Mouse (Mus musculus) right cerebral cortex, adult 18-20 months (tissue): Measurements from ENCODE around the gene Pld2.

Experiments
- DNase-seq: peaks from one replicate; pipeline ENCODE4 v3.0.0; 2022; ENCODE audit warnings: mixed read lengths

Pld2 gene

DNA sequence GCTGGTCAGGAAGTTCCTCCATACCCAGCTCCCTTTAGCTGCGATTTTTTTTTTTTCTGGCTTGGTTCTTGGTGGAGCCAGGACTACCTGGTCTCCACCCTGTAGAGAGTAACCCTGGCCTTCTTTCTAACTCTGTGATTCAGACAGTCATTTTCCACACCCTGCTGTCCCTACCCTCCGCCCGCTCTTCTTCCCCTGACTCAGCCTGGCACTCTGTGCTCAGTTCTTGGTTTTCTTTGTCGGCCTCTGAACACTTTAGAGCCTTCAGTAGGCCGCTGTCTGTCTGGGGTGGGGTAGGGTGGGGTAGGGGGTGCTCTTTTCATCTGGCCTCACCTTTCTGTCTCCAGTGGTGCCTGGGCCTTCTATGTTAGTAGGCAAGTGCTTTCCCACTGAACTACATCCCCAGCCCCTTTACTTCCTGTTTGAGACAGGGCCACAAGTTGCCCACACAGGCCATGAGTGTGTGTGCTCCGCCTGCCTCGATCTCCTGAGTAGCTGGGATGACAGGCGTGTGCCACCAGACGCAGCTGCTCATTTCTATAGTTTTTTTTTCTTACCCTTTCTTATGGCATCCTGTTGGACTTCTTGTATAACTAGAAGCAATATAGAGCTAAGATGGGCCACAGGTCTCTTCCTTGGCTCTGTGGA, 40.0 kb downstream of the Pld2 start:
- no peak for DNase-seq

GRCm38 (mm10) chr11:70580358-70580720, 40.5 kb downstream of the Pld2 start:
- DNase-seq: no peak

- DNase-seq: no peak
Measured at GRCm38 (mm10) chr11:70580921-70581320, 41.1 kb downstream of the Pld2 start.

GRCm38 (mm10) chr11:70582196-70582595, 42.3 kb downstream of the Pld2 start:
- DNase-seq: no peak

GRCm38 (mm10) chr11:70583022-70583714, 43.3 kb downstream of the Pld2 start:
- no peak for DNase-seq

DNA sequence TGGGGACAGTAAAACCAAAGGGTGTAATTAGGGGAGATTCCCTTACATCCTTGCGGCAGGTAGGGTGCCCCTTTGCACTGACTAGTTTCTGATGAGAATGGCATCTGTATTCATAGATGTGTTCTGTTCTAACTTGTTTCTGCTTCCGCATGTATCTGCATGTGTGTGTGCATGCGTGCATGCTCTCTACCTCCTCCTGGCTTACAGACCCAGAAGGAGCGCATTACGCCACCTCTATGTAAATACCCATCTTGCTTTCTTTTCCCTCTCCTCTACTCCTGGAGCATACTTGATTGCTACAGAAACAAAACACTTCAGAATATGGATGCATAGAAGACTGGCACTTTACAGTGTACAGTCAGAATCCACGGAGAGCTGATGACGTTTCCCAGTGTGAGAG, 43.9 kb downstream of the Pld2 start:
- no peak for DNase-seq

DNA sequence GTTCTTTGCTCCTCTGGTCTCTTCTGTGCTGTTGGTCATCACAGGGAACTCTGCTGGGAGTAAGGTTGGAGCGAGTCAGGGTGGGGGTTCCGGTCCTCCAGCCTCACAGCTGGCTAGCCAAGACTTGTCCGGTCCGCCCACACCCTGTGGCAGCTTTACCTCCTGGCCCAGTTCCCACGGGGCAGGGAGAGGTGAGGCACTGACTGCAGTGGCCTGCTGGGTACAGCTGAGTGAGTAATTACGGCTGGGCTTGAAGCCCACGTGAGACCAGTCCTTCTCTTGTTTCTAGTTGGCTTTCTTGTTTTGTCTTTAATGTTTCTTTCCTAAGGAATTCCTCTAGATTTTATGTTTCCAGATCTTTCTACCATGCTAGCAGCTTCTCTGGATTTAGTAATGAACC, 45.6 kb downstream of the Pld2 start:
- DNase-seq: no peak

DNA sequence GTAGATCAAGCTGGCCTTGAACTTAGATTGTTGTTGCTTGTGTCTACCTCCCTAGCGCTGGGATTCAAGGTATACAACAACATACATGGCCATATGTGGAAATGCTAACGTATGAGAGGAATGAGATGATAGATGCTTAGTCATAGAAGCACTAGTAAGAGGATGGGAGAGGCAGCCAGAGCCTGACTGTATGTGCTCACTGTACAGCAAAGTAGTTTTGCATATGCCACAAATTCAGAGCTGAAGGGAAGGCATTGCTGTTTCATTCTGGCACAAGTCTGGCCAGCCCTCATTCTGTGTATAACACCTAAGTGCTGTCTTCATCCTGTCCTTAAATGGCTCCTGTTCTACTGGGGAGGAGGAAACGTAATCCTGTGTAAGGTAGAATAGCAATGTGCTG, 46.4 kb downstream of the Pld2 start:
- no peak for DNase-seq

- DNase-seq: no peak
Measured at GRCm38 (mm10) chr11:70586954-70587353, 47.1 kb downstream of the Pld2 start.

GRCm38 (mm10) chr11:70591733-70592132, 51.9 kb downstream of the Pld2 start:
- no peak for DNase-seq

- DNase-seq: no peak
Measured at GRCm38 (mm10) chr11:70594253-70594989, 54.6 kb downstream of the Pld2 start.

GRCm38 (mm10) chr11:70595638-70596037, 55.8 kb downstream of the Pld2 start:
- no peak for DNase-seq

GRCm38 (mm10) chr11:70596094-70596493, 56.2 kb downstream of the Pld2 start:
- no peak for DNase-seq

DNA sequence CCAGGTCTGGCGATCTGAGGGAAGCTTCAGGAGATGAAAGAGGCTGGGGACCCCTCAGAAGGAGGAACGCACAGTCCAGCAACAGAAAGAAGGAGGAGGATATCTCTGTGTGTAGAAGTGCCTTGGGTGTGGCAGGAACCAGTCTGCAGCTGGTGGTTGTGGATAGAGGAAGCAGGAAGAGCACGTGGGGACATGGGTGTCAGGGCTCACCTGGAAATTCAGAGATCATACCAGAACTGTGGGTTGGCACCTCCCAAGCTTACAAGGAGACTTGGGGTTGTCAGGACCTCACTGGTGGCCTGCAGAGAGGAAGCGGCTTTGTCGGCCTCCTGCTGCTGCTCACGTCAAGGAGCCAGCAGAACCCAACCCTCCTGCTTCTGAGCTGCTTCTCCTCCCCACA, 57.4 kb downstream of the Pld2 start:
- no peak for DNase-seq

- no peak for DNase-seq
Measured at GRCm38 (mm10) chr11:70598451-70598953, 58.6 kb downstream of the Pld2 start.

DNA sequence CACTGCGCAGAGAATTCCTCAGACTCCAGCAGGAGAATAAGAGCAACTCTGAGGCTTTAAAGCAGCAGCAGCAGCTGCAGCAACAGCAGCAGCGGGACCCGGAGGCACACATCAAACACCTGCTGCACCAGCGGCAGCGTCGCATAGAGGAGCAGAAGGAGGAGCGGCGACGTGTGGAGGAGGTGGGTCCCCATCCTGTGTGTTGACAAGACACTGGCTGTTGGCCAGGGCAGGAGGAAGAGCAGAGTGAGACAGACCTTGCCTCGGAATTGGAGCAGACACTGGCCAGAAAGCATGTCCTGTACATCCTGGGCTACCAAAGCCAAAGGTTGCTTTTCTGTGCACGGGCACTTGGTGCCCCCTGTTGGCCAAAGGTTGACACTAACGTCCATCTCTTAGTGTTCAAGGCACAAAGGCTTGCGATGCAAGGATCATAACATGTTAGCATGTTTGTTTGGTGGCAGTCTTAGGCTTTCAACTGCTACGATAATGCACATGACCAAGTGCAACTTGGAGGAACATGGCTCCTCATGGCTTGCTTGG, 65.2 kb downstream of the Pld2 start:
- DNase-seq: peak; percentile 55

DNA sequence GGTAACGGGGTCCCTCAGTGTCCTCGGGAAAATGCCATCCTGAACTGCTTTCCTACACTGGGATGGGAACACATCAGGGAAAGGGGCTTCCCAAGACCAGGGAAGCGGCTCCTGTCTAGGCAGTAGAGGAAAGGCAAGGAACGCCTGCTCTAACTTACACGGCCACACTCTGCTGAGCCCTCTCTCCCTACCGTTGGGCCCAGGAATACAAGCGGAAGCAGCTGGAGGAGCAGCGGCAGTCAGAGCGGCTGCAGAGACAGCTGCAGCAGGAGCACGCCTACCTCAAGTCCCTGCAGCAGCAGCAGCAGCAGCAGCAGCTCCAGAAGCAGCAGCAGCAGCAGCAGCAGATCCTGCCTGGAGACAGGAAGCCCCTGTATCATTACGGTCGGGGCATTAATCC, 66.9 kb downstream of the Pld2 start:
- DNase-seq: no peak

DNA sequence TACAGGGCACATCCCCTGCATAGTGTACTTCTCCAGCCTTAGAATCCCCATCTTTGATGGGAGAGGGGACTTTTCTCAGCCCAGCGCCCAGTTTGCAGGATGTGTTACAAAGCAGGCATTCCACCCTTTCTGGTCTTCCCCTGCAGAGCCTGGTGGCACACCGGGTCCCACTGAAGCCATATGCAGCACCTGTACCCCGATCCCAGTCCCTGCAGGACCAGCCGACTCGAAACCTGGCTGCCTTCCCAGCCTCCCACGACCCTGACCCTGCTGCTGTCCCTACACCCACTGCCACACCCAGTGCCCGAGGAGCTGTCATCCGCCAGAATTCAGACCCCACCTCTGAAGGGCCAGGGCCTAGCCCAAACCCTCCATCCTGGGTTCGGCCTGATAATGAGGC, 67.7 kb downstream of the Pld2 start:
- DNase-seq: no peak
